Mouse (Mus musculus) kidney, postnatal 36 days (tissue): Measurements from ENCODE around the gene Slc10a1.

ENCODE experiments used
- DNase-seq, 2 experiments: peaks; one replicate each; pipeline ENCODE4 v3.0.0; 2021 to 2022; ENCODE audit warnings: mixed read lengths in 2 of 2

The Slc10a1 gene

GRCm38 (mm10) chr12:80926550-80926949, 42.0 kb downstream of the Slc10a1 start:
- no peak for DNase-seq

- peak; percentile 84 to 88 for DNase-seq
Observed at GRCm38 (mm10) chr12:80925919-80926318, 42.6 kb downstream of the Slc10a1 start.

- DNase-seq, result peak; percentile 29 to 56
Observed at GRCm38 (mm10) chr12:80924205-80924604, 44.3 kb downstream of the Slc10a1 start.

GRCm38 (mm10) chr12:80923602-80924001, 44.9 kb downstream of the Slc10a1 start:
- no peak for DNase-seq

- peak in 1 of 2 experiments; percentile 36 for DNase-seq
Observed at GRCm38 (mm10) chr12:80922869-80923268, 45.6 kb downstream of the Slc10a1 start.

- DNase-seq, result no peak
Observed at GRCm38 (mm10) chr12:80921301-80921700, 47.2 kb downstream of the Slc10a1 start.

GRCm38 (mm10) chr12:80917764-80918163, 50.7 kb downstream of the Slc10a1 start:
- peak; percentile 37 to 76 for DNase-seq

- no peak for DNase-seq
Observed at GRCm38 (mm10) chr12:80909631-80910030, 58.9 kb downstream of the Slc10a1 start.
